Mouse (Mus musculus) lung, embryonic 15.5 days (tissue): Measurements from ENCODE around the gene Gcn1l1. TPM values are rescaled to one million over a fixed set of nuclear protein-coding genes. Genes with fewer than 3 reads are reported as not detected.

Source experiments
- ATAC-seq: fragments of 200-750 bp; cut with Nextera tagmentation; 2 replicates; pipeline ENCODE4 v1.8.0; 2017; ENCODE audit warnings: moderate number of reproducible peaks, borderline replicate concordance; ENCODE audit not compliant: low FRiP score, low TSS enrichment; ENCODE audit errors: extremely low read depth
- H3K27ac ChIP-seq: fragments of 300-500 bp; sonication (generic); 2 replicates; pipeline ENCODE4 v1.5.1; 2015; ENCODE audit warnings: moderate library complexity, mild to moderate bottlenecking, inconsistent platforms
- H3K27me3 ChIP-seq: fragments of 300-500 bp; sonication (generic); 2 replicates; pipeline ENCODE4 v1.6.1; 2015; ENCODE audit warnings: inconsistent platforms
- H3K36me3 ChIP-seq: fragments of 300-500 bp; sonication (generic); 2 replicates; pipeline ENCODE4 v1.6.1; 2015; ENCODE audit warnings: inconsistent platforms
- H3K4me1 ChIP-seq: fragments of 300-500 bp; sonication (generic); 2 replicates; pipeline ENCODE4 v1.6.1; 2015; ENCODE audit warnings: inconsistent platforms
- H3K4me2 ChIP-seq: fragments of 300-500 bp; sonication (generic); 2 replicates; pipeline ENCODE4 v1.6.1; 2015; ENCODE audit warnings: inconsistent platforms, mild to moderate bottlenecking, moderate library complexity
- H3K4me3 ChIP-seq: fragments of 300-500 bp; sonication (generic); 2 replicates; pipeline ENCODE4 v1.5.1; 2015; ENCODE audit warnings: mild to moderate bottlenecking, inconsistent platforms
- H3K9ac ChIP-seq: fragments of 300-500 bp; sonication (generic); 2 replicates; pipeline ENCODE4 v1.6.1; 2015; ENCODE audit warnings: inconsistent platforms
- H3K9me3 ChIP-seq: fragments of 300-500 bp; sonication (generic); 2 replicates; pipeline ENCODE4 v1.6.1; 2016; ENCODE audit warnings: inconsistent platforms
- WGBS: fragments of 180-500 bp; shearing (Covaris S2); methylation state at CpG from one replicate; pipeline ENCODE4 v1.1.7; 2015; 5-methylcytosine and 5-hydroxymethylcytosine counted together
- polyA plus RNA-seq: library from polyadenylated mRNA; unstranded; fragments of >200 nt; fragmentation: Nextera tagmentation; extraction: Ambion mirVana; gene quantifications from 2 replicates; pipeline ENCODE4 v1.2.1, GENCODE M21; 2015

Gene Gcn1l1
- polyA plus RNA-seq, 1 experiment from 2014 or later = 40.0 TPM

DNA sequence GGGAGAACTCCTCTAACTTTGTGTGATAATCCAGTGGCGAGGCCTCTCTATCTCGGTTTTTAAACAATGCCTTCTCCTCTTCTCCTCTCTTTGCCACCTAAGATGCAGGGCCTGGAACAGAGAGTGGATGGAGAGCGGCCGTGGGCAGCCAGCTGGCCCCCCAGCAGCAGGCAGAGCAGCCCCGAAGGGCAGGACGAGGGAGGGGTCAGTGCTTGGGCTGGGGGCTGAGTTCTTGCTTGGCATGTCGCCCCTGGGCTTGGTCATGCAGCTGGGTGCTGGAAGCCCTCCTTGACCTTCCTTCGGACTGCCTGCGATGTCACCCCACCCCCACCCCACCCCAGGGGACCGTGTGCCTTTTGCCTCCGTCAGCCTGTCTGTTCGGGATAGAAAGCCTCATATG is 13.7 kb upstream of the Gcn1l1 start:
- no peak overlapping the region for H3K9ac ChIP-seq
- ATAC-seq = no peak
- H3K36me3 ChIP-seq = peaks cover 72% of the 10 kb centered on the region
- no peaks in the 10 kb centered on the region for H3K9me3 ChIP-seq
- no peak overlapping the region for H3K27ac ChIP-seq
- no peak overlapping the region for H3K4me3 ChIP-seq
- peaks cover 11% of the 10 kb centered on the region; the same call in 1 of the 2 replicates for H3K4me1 ChIP-seq
- no peak overlapping the region for H3K4me2 ChIP-seq
- H3K27me3 ChIP-seq = no peaks in the 10 kb centered on the region
- WGBS = 74% methylated on average over 12 of the region's 12 CpGs

DNA sequence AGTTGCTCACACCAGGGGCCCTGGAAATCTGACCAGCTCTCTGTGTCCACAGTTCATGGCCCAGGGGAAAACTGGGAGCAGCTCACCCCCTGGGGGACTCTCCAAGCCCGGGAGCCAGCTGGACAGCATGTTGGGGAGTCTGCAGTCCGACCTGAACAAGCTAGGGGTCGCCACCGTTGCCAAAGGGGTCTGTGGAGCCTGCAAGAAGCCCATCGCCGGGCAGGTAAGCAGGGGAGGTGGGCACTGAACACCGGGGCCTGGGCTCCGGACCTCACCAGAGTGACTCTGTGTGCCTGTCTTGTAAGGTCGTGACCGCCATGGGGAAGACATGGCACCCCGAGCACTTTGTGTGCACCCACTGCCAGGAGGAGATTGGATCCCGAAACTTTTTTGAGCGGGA is 13.3 kb upstream of the Gcn1l1 start:
- 79% methylated on average over 12 of the region's 13 CpGs for WGBS
- H3K9ac ChIP-seq = no peak overlapping the region
- no peaks in the 10 kb centered on the region for H3K9me3 ChIP-seq
- peaks cover 69% of the 10 kb centered on the region for H3K36me3 ChIP-seq
- no peak for ATAC-seq
- H3K4me3 ChIP-seq = no peak overlapping the region
- no peaks in the 10 kb centered on the region for H3K27me3 ChIP-seq
- peaks cover 7% of the 10 kb centered on the region; the same call in 1 of the 2 replicates for H3K4me1 ChIP-seq
- no peak overlapping the region for H3K4me2 ChIP-seq
- H3K27ac ChIP-seq = no peak overlapping the region

DNA sequence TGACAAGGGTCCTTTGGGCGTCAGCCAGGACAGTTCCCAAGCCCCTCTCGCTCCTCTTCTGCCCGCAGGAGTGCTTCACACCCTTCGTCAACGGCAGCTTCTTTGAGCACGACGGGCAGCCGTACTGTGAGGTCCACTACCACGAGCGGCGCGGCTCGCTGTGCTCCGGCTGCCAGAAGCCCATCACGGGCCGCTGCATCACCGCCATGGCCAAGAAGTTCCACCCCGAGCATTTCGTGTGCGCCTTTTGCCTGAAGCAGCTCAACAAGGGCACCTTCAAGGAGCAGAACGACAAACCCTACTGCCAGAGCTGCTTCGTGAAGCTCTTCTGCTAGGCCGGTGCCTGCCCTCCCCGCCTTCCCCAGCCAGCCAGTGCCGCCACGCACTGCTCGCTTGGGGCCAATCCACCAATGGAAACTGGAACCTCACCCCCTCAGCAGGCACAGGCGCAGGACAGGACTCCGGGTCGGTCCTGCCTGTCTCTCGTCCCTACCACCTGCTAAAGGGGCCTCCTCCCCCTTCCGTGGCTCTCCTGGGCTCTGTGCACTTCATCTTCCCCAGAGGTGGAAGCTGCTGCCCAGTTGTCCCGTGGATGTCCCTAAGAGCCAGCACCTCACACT is 11.1 kb upstream of the Gcn1l1 start:
- ATAC-seq = no peak
- Histone ChIP-seq H3K27ac (no peak overlapping the region), H3K4me2 (no peak overlapping the region), H3K36me3 (peaks cover 48% of the 10 kb centered on the region), H3K4me1 (0 out of 2 replicates have a peak, but pooled peaks cover 4% of the 10 kb centered on the region), H3K27me3 (no peaks in the 10 kb centered on the region), H3K9me3 (no peaks in the 10 kb centered on the region), H3K4me3 (no peak overlapping the region), H3K9ac (no peak overlapping the region)
- WGBS = 82% methylated on average over 33 of the region's 33 CpGs

DNA sequence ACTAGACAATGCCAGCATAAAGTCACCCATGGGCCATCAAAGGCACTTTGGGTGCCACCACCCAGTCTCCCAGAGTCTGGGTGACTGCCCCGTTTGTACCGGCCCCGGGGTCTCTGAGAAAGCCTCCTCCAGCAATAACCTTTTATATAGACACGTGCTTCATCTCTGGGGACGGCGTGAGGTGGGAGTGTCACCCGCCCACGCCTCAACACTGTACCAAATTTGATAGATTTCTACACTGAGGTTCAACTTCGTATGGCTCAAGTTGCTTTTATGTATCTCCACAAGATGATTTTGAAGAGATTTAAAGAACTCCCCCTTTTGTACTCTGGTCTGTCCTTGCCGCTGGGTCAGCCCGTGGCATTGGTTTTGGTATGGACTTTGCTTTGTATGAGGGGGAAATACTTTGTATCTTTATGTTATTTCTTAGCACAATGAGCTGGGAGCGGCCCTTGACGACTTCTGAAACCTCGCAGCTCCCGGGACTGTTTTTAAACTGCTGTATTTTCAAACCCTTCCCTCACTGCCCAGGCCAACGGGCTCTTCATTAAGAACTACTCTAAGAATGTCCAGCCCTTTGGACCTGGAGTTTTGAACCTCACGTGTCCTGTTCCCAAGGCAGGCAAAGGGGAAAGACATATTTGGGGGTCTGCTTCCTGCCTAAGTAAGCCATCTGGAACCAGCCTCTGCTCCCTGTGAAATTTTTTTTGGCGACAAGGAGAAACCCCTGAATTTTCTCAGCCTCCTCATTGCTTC is 10.3 kb upstream of the Gcn1l1 start:
- 87% methylated on average over 18 of the region's 18 CpGs for WGBS
- no peak overlapping the region for H3K27ac ChIP-seq
- no peaks in the 10 kb centered on the region for H3K27me3 ChIP-seq
- H3K9me3 ChIP-seq = no peaks in the 10 kb centered on the region
- H3K4me3 ChIP-seq = no peak overlapping the region
- H3K9ac ChIP-seq = no peak overlapping the region
- H3K36me3 ChIP-seq = peaks cover 41% of the 10 kb centered on the region
- no peak overlapping the region for H3K4me2 ChIP-seq
- no peak for ATAC-seq
- H3K4me1 ChIP-seq = 0 out of 2 replicates have a peak, but pooled peaks cover 4% of the 10 kb centered on the region

DNA sequence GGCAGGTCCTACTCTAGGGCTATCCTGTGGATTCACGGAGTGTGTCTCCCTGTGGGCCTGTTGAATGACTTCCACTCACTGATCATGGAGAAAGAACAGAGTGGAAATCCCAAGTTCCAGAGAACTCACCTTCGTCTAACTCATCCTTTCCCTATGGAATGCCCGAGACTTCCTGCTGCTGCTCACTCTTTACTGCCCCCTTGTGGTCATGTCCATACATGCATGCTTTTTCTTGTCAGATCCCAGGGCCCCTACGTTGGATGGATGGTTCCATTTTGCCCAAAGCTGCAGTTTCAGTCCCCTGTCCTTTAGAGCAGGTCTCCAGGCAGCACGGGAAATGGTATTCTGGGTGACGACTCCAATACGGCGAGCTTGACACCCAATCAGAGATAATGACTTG is 8.8 kb upstream of the Gcn1l1 start:
- Histone ChIP-seq H3K9ac (no peak overlapping the region), H3K27ac (no peak overlapping the region; the same call in 1 of the 2 replicates), H3K27me3 (no peaks in the 10 kb centered on the region), H3K4me2 (no peak overlapping the region), H3K36me3 (peaks cover 41% of the 10 kb centered on the region), H3K4me3 (no peak overlapping the region), H3K9me3 (no peaks in the 10 kb centered on the region), H3K4me1 (peaks cover 15% of the 10 kb centered on the region)
- WGBS = 10% methylated on average over 8 of the region's 8 CpGs
- ATAC-seq = no peak

DNA sequence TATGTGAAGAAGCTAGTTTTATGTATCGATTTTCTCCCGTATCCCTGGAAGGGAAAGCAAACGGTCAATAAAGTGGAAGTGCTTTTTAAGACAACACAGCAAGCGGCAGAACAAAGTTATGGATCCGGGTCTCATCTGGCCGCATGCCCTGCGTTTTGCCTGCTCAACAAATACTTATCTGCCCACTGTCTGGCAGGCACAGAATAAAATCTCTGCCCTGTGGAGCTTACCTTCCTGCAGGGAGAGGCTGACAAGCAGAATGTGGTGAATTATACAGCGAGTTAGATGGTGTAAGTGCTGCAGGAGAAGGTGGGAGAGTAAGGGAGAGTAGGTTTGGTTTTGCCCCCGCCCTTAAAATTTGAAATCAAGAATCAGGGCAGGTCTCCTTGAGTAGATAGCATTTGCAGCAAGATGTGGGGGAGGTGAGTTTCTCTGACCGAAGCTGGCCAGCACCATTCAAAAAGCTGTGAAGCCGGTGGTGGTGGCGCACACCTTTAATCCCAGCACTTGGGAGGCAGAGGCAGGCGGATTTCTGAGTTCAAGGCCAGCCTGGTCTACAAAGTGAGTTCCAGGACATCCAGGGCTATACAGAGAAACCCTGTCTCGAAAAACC is 6.8 kb upstream of the Gcn1l1 start:
- Histone ChIP-seq H3K4me3 (no peak overlapping the region), H3K9ac (no peak overlapping the region), H3K36me3 (peaks cover 42% of the 10 kb centered on the region), H3K27me3 (no peaks in the 10 kb centered on the region), H3K9me3 (no peaks in the 10 kb centered on the region), H3K27ac (no peak overlapping the region), H3K4me2 (no peak overlapping the region), H3K4me1 (peaks cover 29% of the 10 kb centered on the region)
- ATAC-seq = no peak
- 84% methylated on average over 14 of the region's 14 CpGs for WGBS

DNA sequence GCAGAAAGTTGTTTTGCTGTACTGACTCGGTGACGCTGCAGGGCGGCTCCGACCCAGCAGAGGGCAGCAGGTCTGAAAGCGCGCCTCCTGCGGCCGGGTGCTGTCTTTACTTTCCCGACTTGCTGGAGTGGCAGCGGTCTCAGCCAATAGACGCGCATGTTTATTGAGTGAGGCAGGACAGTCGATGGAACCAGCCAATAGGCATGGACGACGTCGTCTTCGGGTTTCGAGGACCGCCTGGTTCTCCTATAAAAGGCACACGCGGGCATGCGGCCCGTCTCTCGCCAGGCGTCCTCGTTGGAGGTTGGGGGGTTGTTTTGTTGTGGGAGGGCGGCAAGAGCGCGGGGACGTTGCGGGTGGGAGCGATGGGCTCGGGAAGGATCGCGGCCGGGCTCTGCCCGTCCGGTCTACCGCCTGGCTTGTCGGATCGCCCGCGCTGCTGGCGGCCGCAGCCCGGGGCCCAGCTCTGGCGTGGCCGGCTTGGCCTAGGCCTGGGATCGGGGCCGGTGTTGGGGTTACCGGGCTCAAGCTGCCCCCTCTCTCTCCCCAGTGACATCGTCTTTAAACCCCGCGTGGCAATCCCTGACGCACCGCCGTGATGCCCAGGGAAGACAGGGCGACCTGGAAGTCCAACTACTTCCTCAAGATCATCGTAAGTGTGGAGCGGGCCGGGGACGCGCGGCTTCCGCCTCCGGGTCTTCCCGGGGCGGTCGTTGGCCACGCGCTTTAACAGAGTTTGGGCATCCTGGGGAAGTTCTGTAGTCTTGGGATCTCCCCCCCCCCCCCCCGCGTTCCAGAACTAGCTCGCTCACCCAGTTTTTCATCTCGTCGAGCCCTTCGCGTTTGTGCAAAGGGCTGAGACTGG is 5.6 kb upstream of the Gcn1l1 start, which contains the start of gene Rplp0:
Rplp0 (plus strand) TSS at position 231 of the 865 bp plus-strand sequence.
- Histone ChIP-seq H3K27me3 (no peaks in the 10 kb centered on the region), H3K4me3 (peak within 1 kb of the TSS; percentile 79), H3K9ac (peak within 1 kb of the TSS; percentile 100), H3K9me3 (no peaks in the 10 kb centered on the region), H3K4me1 (peaks cover 38% of the 10 kb centered on the region), H3K27ac (peak within 1 kb of the TSS; percentile 80), H3K4me2 (peak within 1 kb of the TSS; percentile 74), H3K36me3 (peaks cover 41% of the 10 kb centered on the region)
- WGBS = under 1% methylated on average over 68 of the region's 78 CpGs
- ATAC-seq = peak; percentile 99

DNA sequence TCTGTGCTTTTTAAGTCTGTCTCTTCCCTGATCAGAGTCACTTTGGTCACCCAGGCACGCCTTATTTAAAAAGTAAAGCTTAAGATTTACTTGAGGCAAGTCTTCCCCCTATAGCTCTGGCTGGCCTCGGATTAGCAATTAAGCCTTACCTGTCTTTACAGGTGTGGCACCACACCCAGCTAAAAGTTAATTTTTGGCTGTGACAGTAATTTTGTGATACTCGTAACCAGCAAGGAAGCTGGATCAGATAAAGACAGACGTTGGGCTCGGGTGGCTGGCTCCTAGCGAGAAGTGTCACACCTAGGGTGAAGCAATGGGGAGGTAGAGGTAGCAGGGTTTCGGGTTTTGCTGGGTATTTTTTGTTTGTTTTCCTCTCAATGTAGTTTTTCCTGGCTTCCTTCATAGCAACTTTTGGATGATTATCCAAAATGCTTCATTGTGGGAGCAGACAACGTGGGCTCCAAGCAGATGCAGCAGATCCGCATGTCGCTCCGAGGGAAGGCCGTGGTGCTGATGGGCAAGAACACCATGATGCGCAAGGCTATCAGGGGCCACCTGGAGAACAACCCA is 4.6 kb upstream of the Gcn1l1 start:
- H3K27me3 ChIP-seq = no peaks in the 10 kb centered on the region
- peak overlapping the region; percentile 79 for H3K4me3 ChIP-seq
- H3K4me2 ChIP-seq = peak overlapping the region; percentile 74
- peak overlapping the region; percentile 100 for H3K9ac ChIP-seq
- H3K4me1 ChIP-seq = peaks cover 43% of the 10 kb centered on the region
- 25% methylated on average over 13 of the region's 13 CpGs for WGBS
- H3K9me3 ChIP-seq = no peaks in the 10 kb centered on the region
- peaks cover 36% of the 10 kb centered on the region for H3K36me3 ChIP-seq
- peak overlapping the region; percentile 80; the same call in 1 of the 2 replicates for H3K27ac ChIP-seq
- no peak for ATAC-seq

DNA sequence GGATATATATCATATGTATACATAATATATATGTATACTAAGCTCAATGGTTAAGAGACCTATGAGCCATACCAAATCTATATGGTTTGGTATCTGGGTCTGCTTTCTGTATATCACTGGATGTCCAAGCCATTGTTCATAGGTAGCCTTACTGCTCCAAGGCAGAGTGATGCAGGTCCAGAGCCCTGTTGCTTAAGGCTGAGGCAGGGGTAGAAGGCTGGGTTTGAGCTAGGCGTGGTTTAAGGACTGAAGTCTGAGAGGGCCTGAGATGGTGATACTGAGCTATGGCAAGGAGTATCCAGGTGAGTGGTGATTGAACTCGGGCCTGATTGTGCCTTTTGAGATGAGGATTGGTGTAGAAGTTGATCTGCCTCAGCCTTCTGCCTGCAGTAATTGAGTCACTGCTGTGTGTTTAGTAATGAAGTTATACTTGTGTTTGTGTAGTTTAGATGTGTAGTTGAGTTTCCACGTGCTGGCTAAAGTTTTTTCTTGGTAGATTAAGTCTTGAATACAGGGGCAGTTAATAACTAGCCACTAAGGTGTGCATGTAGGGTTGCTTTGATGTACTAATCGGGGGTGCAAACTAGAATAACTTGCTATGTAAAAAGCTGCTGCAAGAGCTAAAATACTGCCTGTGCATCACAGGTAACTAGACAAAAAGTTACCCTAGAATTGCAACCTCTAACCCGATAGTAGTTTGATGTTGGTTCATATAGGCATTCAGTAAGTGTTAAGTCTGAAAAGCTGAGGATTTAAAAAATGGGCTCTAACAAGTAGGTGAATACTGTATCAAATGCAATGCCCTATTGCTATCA is 1.1 kb upstream of the Gcn1l1 start:
- Histone ChIP-seq H3K9ac (0 out of 2 replicates have a peak overlapping the region, but pooled peaks have one; percentile 4), H3K9me3 (no peaks in the 10 kb centered on the region), H3K36me3 (peaks cover 36% of the 10 kb centered on the region), H3K27me3 (no peaks in the 10 kb centered on the region), H3K4me2 (peak overlapping the region; percentile 91; the same call in 1 of the 2 replicates), H3K4me1 (peaks cover 55% of the 10 kb centered on the region), H3K4me3 (no peak overlapping the region), H3K27ac (peak overlapping the region; percentile 69; the same call in 1 of the 2 replicates)
- no peak for ATAC-seq
- 43% methylated on average over 5 of the region's 5 CpGs for WGBS

DNA sequence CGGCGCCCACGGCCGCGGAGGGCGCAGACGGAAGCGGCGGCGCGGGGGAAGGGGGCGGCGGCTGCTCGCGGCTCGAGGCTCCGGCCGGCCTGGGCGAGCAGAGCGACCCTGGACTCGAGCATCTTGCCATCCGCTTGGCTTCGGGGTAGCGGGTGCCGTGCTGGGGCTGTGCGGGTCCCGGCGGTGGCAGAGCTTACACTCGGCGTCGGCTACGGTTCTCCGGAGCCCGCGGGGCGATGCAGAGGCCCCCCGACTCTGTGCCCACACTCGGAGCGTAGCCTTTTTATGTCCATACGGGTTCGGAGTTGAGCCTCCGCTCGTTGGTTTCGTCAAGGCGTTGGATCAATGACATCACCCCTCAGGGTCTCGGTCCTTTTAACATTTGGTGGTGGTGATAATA is 349 bp downstream of the Gcn1l1 start:
- H3K27me3 ChIP-seq = no peaks in the 10 kb centered on the region
- WGBS = under 1% methylated on average over 45 of the region's 46 CpGs

More for the DNA sequence above, 349 bp downstream of the Gcn1l1 start:
- H3K9ac ChIP-seq = peak overlapping the region; percentile 92
- peak overlapping the region; percentile 91 for H3K4me2 ChIP-seq
- peaks cover 55% of the 10 kb centered on the region for H3K4me1 ChIP-seq
- H3K27ac ChIP-seq = peak overlapping the region; percentile 69
- no peaks in the 10 kb centered on the region for H3K9me3 ChIP-seq
- peak; percentile 36 for ATAC-seq
- H3K36me3 ChIP-seq = peaks cover 36% of the 10 kb centered on the region
- H3K4me3 ChIP-seq = peak overlapping the region; percentile 99
